Mouse (Mus musculus) kidney, adult 2 months (tissue): ENCODE results near the gene Shb. TPM values are rescaled to one million over a fixed set of nuclear protein-coding genes. Genes with fewer than 3 reads are reported as not detected.

Experiments
- DNase-seq: peaks from one replicate; pipeline ENCODE4 v3.0.0; 2021
- H3K27ac ChIP-seq: fragments of 200-500 bp; 2 replicates; pipeline ENCODE4 v1.5.1; 2012; ENCODE audit warnings: low read depth, low read length, control low read depth, inconsistent platforms; ENCODE audit not compliant: insufficient read depth
- H3K27me3 ChIP-seq: fragments of 200-500 bp; replicated peaks from 2 replicates; pipeline ENCODE4 v1.6.1; 2012; ENCODE audit warnings: mild to moderate bottlenecking, moderate library complexity, low read length, inconsistent platforms; ENCODE audit not compliant: control insufficient read depth, insufficient read depth
- H3K36me3 ChIP-seq: fragments of 200-500 bp; 2 replicates; pipeline ENCODE4 v1.6.1; 2012; ENCODE audit warnings: mild to moderate bottlenecking, moderate library complexity, low read length, inconsistent platforms; ENCODE audit not compliant: control insufficient read depth, insufficient read depth
- H3K4me1 ChIP-seq: fragments of 200-500 bp; 2 replicates; pipeline ENCODE4 v1.6.1; 2011; ENCODE audit warnings: low read length; ENCODE audit not compliant: control insufficient read depth, insufficient read depth
- H3K4me3 ChIP-seq: fragments of 200-500 bp; 2 replicates; pipeline ENCODE4 v1.5.1; 2011; ENCODE audit warnings: mild to moderate bottlenecking, low read depth, low read length, control low read depth; ENCODE audit not compliant: insufficient read depth
- CTCF ChIP-seq: fragments of 200-500 bp; conservative IDR thresholded peaks from 2 replicates; pipeline ENCODE4 v1.5.1; 2011; ENCODE audit warnings: low read depth, mild to moderate bottlenecking, control low read depth, low read length, moderate library complexity, mixed read lengths; ENCODE audit not compliant: insufficient read depth, insufficient read length
- POLR2A ChIP-seq: fragments of 200-500 bp; IDR thresholded peaks from one replicate; pipeline ENCODE4 v1.6.1; 2011; ENCODE audit warnings: low read depth, low read length, control low read depth
- WGBS: fragments of 180-500 bp; shearing (Covaris S2); methylation state at CpG from one replicate; pipeline ENCODE4 v1.1.7; 2018; 5-methylcytosine and 5-hydroxymethylcytosine counted together
- polyA plus RNA-seq: library from polyadenylated mRNA; depleted of rRNA; stranded (reverse); fragments of >200 nt; gene quantifications from 2 replicates; pipeline ENCODE4 v1.2.3, GENCODE M21; 2012; rRNA removed

Shb gene
- 57.1 and 59.4 TPM in 2 replicates for polyA plus RNA-seq

DNA sequence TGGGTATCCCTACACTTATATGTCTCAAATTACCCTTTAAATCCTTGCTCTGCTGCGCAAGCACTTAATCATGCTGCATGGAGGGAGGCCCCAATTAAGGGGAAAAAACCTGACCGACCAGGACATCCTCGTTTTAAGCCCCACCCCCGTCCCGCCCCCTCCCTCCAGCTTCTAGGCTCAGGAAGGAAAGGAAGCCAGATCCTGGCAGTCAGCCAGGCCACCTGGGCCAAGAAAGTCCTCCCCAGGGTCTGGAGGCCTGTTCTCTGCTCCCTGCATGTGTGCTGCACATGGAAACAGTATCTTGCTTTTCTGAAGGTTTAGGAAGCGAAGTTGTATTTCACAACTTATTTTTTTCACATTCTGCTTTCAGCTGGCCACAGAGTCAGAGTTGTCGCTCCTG lies at the start of gene Shb:
Shb (minus strand) TSS at position 96 of the 400 bp plus-strand sequence.
- Histone ChIP-seq H3K27me3 (no peaks in the 10 kb centered on the region), H3K4me3 (peak within 1 kb of the TSS; percentile 6), H3K4me1 (peaks cover 15% of the 10 kb centered on the region; the same call in 1 of the 2 replicates), H3K36me3 (no peaks in the 10 kb centered on the region), H3K27ac (peak within 1 kb of the TSS; percentile 75)
- DNase-seq: peak; percentile 95
- TF ChIP-seq POLR2A: no peak
- TF ChIP-seq CTCF: no peak
- WGBS: 4% methylated on average over 7 of the region's 7 CpGs

DNA sequence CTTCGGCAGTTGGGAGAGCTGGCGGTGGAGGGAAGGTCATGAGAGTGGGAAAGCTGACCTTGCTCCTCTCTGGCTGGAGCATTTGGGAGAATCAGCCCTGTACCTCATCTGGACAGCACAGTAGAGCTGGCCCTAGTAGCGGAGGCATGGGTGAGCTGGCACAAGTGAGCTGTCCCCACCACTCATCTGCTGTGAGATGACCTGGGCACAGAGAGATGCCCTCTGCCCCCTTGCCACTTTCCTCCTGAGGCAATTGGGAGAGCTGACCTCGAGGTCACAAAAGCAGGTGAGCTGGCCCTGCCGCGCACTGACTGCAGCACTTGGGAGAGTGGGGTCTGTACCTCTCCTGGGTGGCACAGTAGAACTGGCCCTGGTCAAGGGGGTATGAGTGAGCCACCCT lies 48.8 kb upstream of the Shb start:
- DNase-seq: no peak
- H3K36me3 ChIP-seq: no peaks in the 10 kb centered on the region
- H3K27me3 ChIP-seq: no peaks in the 10 kb centered on the region
- H3K27ac ChIP-seq: no peak overlapping the region
- no peak for TF ChIP-seq CTCF
- no peak for TF ChIP-seq POLR2A
- 78% methylated on average over 6 of the region's 6 CpGs for WGBS
- H3K4me1 ChIP-seq: peaks cover 28% of the 10 kb centered on the region
- no peak overlapping the region for H3K4me3 ChIP-seq

DNA sequence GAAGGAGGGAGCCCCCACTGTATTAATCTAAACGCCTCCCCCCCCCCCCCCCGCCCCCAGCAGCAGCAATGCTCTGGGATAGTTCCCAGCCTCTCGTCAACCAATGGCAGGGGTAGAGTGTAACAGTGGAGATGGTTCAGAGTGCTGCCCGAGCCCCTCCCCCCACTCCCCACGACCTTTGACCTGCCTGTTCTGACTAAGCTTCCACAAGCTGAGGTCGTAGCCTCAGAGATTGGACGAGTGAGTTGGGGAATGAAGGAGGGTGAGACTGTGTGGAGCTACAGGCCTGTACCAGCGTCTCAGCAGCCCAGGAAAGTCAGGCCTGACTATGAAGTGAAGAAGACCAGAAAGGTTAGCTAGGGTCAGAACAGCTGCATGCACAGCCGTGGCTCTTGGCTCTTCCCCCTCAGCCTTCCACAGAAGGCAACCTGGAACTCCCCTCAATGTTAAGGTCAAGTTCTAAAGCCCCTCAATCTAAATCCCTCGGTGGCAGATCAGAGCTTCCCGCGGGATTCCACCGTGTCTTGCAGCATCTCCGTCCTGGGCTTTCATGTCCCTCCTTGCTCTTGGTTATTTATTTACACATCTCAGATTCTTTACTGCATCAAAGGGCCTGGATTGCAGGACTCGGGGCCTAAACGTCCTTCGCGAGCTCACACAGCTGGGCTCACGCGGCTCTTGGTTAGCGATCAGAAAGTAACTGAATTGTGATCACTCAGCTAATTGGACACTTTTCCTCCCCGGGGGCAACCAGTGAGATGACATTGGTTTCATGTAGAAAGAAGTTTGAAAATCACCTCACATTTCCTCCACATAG lies 46.5 kb upstream of the Shb start:
- no peaks in the 10 kb centered on the region for H3K27me3 ChIP-seq
- peak; percentile 72 for DNase-seq
- 25% methylated on average over 22 of the region's 22 CpGs for WGBS
- peak overlapping the region; percentile 17; the same call in 1 of the 2 replicates for H3K27ac ChIP-seq
- no peaks in the 10 kb centered on the region for H3K36me3 ChIP-seq
- peaks cover 10% of the 10 kb centered on the region; the same call in 1 of the 2 replicates for H3K4me1 ChIP-seq
- TF ChIP-seq CTCF (no peak), POLR2A (no peak)
- no peak overlapping the region for H3K4me3 ChIP-seq

DNA sequence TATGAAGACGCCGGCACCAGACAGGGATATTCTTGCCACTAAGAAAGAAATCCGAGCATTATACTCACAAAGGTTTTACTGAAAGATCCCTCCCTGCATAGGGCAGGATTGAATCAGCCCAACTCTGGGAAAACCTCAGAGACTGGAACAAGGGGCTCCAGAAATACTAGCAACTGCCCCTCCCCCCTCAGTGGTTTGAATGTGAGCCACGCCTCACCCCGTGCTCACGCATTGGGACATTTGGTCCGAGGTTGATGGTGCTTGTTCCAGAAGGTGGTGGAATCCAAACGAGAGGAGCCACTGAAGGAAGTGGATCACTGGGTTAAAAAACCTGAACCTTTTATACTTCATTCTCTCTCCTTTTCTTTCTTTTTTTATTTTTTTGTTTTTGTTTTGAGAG lies 45.4 kb upstream of the Shb start:
- Histone ChIP-seq H3K4me1 (peaks cover 6% of the 10 kb centered on the region; the same call in 1 of the 2 replicates), H3K36me3 (no peaks in the 10 kb centered on the region), H3K4me3 (no peak overlapping the region), H3K27me3 (no peaks in the 10 kb centered on the region), H3K27ac (no peak overlapping the region)
- TF ChIP-seq CTCF (no peak), POLR2A (no peak)
- no peak for DNase-seq
- 69% methylated on average over 8 of the region's 8 CpGs for WGBS

DNA sequence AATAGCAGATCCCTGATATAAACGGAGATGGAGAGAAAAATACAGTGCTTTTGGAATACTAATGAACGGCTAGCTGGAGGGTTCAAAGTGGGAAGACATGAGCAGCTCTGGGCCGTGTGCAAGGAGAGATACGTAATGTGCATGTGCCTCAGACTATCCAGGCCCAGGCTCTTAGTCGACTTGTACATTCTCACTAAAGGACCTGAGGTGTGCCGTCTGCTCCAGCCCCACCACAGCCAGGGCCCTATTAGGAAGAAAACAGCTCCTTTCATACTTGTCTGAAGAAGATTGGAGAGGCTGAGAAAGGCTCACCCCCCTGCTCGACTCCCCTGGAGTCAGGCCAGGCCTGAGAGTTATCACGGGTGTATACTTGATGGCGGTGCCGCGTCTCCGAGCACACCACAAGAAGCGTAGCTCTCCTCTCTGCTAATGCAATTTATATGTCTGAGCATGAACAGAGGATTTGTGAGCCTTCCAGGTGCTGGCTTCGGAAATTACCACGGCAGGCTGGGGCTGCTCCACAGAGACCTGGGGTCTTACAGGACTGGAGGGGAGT lies 42.4 kb upstream of the Shb start:
- TF ChIP-seq POLR2A: no peak
- no peak for TF ChIP-seq CTCF
- H3K36me3 ChIP-seq: no peaks in the 10 kb centered on the region
- no peak for DNase-seq
- H3K4me3 ChIP-seq: no peak overlapping the region
- H3K27ac ChIP-seq: no peak overlapping the region
- 78% methylated on average over 15 of the region's 15 CpGs for WGBS
- peaks cover 6% of the 10 kb centered on the region; the same call in 1 of the 2 replicates for H3K4me1 ChIP-seq
- H3K27me3 ChIP-seq: no peaks in the 10 kb centered on the region

DNA sequence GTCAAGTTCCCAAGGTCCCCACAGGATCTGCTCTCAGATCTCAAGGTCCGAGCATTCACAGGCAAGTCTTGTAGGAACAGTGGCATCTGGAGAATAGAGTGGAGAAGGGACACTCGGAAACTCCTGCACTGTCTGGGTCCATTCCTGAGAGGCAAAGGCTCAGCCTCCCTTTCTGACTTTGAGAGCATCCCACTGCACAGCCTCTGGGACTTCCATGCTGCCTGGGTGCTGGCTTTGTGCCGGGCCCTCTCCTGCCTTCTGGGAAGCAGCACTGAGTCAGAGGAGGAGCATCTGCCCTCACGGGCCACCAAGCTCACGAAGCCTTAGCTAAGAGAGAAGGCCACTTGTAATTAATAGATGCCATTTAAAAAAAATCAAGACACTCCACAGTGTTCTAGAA lies 37.3 kb upstream of the Shb start:
- Histone ChIP-seq H3K4me1 (no peaks in the 10 kb centered on the region), H3K27me3 (no peaks in the 10 kb centered on the region), H3K36me3 (no peaks in the 10 kb centered on the region), H3K27ac (no peak overlapping the region), H3K4me3 (no peak overlapping the region)
- 75% methylated on average over 5 of the region's 5 CpGs for WGBS
- no peak for TF ChIP-seq CTCF
- TF ChIP-seq POLR2A: no peak
- no peak for DNase-seq

DNA sequence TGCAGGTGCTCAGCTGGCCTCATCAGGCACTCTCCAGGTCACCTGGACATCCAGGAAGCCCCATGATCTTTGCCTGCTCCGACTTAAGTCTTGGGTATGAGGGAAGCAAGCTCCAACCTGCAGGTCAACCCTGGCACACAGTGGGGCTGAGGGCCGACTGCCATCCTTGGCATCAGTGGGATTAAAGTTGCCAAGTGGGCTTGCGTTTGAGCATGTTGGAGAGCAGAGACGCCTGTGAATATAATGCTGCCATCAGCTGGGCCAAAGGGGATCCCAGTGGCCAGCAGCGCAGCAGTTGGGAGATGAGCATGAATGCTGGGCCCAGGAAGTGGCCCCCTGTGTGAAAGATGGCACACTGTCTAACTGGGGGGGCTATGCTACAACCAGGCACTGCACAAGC lies 25.9 kb upstream of the Shb start:
- H3K27ac ChIP-seq: no peak overlapping the region
- no peak overlapping the region for H3K4me3 ChIP-seq
- TF ChIP-seq POLR2A: no peak
- TF ChIP-seq CTCF: no peak
- no peaks in the 10 kb centered on the region for H3K36me3 ChIP-seq
- WGBS: 88% methylated on average over 5 of the region's 5 CpGs
- no peaks in the 10 kb centered on the region for H3K27me3 ChIP-seq
- no peak for DNase-seq
- no peaks in the 10 kb centered on the region for H3K4me1 ChIP-seq
